Mouse (Mus musculus) layer of hippocampus, adult 6 months (tissue): ENCODE measurements around the gene Slc9b2. TPM values are rescaled to one million over a fixed set of nuclear protein-coding genes. Genes with fewer than 3 reads are reported as not detected.

Experiments used
- long read RNA-seq, 2 experiments: library from polyadenylated mRNA; unstranded; transcript quantifications; one replicate each; pipeline ENCODE4 v2.0.0; 2019 to 2020
- polyA plus RNA-seq: library from polyadenylated mRNA; unstranded; fragments of <200 nt; fragmentation: Nextera tagmentation; gene quantifications from 2 replicates; pipeline ENCODE4 v1.2.3, GENCODE M21; 2021

Slc9b2 gene
- polyA plus RNA-seq: 0.80 and 1.1 TPM in 2 replicates
- long read RNA-seq, experiment 1, partial matches to known transcripts: 1 of 6 reads
- long read RNA-seq, experiment 1, other reads (novel, unspliced or antisense): 5 of 6 reads
- long read RNA-seq, experiment 2, full-length matches to known transcripts: 1 of 5 reads
- long read RNA-seq, experiment 2, partial matches to known transcripts: 1 of 5 reads
- long read RNA-seq, experiment 2, other reads (novel, unspliced or antisense): 3 of 5 reads

DNA sequence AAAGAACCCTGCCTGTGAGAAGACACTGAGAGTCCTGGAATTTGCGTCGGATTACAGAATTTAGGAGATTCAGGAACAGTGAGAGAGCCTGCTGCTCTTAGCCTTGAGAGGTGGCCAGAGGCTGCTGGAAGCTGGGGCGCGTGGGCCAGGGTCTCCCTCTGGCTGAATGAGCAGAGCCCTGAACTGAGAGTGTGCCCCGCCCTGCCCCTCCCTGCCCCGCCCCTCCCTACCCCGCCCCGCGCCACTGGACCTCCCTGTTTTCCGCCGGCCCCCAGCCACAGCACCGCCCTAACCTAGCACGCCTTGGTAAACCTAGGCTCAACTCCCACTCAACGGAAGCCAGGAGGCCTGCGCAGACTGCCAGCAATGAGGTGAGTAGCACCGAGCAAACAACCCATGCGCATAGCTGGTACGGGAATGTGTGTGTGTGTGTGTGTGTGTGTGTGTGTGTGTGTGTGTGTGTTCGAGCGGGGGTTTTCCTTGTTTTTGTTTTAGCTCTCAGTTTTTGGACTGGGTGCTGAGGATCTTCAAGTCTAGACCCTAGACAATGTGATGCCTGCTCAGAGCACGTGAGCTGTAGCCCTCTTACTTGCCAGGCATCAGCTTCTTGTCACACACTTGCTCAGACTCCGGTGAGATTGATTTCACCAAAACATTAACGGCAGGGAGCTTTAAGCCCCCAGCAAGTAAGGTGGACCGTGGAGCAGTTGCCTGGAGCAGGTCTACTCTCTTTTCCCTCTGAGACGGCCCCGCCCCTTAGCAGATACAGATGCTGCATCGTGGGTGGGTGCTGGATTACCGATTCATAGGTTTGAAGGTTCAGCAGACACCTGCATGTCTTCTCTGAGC is at the start of gene Slc9b2:
Gene Slc9b2 (plus strand): TSS at position 290 of the 849 bp plus-strand sequence.

GRCm38 (mm10) chr3:135280669-135281415 is 26.7 kb upstream of the Slc9b2 start, which contains the start of gene Bdh2:
Gene Bdh2 (plus strand): TSS chr3:135281221.

DNA sequence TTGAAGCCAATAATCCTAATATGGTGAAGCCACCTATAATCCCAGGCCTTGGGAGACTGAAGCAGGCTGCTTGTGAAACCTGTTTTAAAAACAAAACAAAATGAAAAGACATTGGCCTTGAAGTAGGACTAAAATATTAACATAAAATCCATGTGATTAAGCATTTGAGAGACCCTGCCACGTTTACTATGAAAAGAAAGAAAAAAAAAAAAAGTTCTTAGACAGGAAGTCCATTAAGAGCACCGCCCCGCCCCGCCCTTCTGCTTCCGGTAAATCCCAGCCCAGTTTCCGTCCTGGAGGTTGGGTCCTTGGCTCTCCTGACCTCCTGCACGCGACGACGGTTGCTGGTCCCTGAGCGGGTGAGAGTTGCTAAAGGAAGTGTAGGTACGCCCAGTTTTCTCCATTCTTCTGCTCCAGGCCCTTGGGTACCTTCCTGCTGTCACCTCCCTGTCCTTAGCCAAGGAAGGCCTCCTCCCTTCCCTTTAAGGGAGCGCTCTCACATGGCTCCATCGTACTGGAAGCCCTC is 40.3 kb downstream of the Slc9b2 start, which contains the start of gene Slc9b1:
Gene Slc9b1 (plus strand): TSS at position 291 of the 526 bp plus-strand sequence.

Other genes starting within 250 kb of the Slc9b2 start
- 0.57 and 0.58 TPM in 2 replicates for gene Cenpe, start 95.2 kb upstream of the Slc9b2 start, polyA plus RNA-seq
- gene Bdh2, start 26.5 kb upstream of the Slc9b2 start, polyA plus RNA-seq: 6.4 and 14.3 TPM in 2 replicates
- gene Slc9b1, start 40.3 kb downstream of the Slc9b2 start, polyA plus RNA-seq: not detected in 2 replicates
- 38.9 and 39.1 TPM in 2 replicates for gene Cisd2, start 116.2 kb downstream of the Slc9b2 start, polyA plus RNA-seq
- gene Ube2d3, start 130.4 kb downstream of the Slc9b2 start, polyA plus RNA-seq: 202 and 207 TPM in 2 replicates
- gene Manba, start 177.9 kb downstream of the Slc9b2 start, polyA plus RNA-seq: 3.4 and 5.2 TPM in 2 replicates